Mouse (Mus musculus) liver, postnatal 0 days (tissue): ENCODE data around the gene Proser3.

Source experiments
- CTCF ChIP-seq: sonication (generic); IDR thresholded peaks from 2 replicates; pipeline ENCODE4 v1.5.1; 2016; ENCODE audit warnings: antibody characterized with exemption, low read depth
- EP300 ChIP-seq: IDR thresholded peaks from 2 replicates; pipeline ENCODE4 v1.6.1; 2016; ENCODE audit warnings: antibody characterized with exemption, low read depth, mild to moderate bottlenecking

GRCm38 (mm10) chr7:30540572-30540971 is 11.5 kb downstream of the Proser3 start:
- no peak for TF ChIP-seq CTCF
- TF ChIP-seq EP300 = no peak
